Mouse (Mus musculus): Measurements from ENCODE around the gene Dyrk3. TPM values are rescaled to one million over a fixed set of nuclear protein-coding genes. Genes with fewer than 3 reads are reported as not detected.
"Not testable (repeated sequence)": the region's sequence is repeated elsewhere in the genome, so short reads cannot be mapped to it uniquely, and the experiment has no call there.

Dyrk3 gene
- polyA plus RNA-seq, 1 experiment from 2014 or later, result 0.80 TPM

DNA sequence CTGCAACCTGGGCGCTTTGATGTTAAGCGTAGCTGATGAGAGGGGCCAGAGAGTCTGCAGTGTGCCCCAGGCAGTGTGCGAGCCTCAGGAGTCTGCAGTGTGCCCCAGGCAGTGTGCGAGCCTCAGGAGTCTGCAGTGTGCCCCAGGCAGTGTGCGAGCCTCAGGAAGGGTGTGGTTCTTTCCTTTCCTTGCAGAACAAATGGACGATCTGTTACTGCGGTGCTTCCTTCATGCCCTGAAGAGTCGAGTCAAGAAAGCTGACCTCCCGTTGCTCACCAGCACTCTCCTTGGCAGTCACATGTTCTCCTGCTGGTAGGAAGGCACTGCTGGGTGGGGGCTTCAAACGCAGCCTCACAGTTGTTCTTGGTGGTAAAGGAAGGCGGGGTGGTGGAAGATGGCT, 23.0 kb upstream of the Dyrk3 start:
- H3K27me3 ChIP-seq (replicated peaks; ENCODE audit: control insufficient read depth, insufficient read depth, low read length), result no peaks in the 10 kb centered on the region
- no peak overlapping the region for H3K27ac ChIP-seq (ENCODE audit: low read depth, low read length)
- no peak for TF ChIP-seq CTCF (IDR thresholded peaks at IDR 0.05; ENCODE audit: low read depth)
- H3K9ac ChIP-seq (ENCODE audit: low read depth, low read length), result no peak overlapping the region
- ATAC-seq, result no peak
- peaks cover 63% of the 10 kb centered on the region for H3K36me3 ChIP-seq (ENCODE audit: control insufficient read depth, insufficient read depth)
- H3K4me3 ChIP-seq (ENCODE audit: low read depth, low read length), result no peak overlapping the region
- no peak overlapping the region for H3K4me2 ChIP-seq (replicated peaks; ENCODE audit: low read depth)
- WGBS, result 75% methylated on average over 11 of the region's 11 CpGs
- no peaks in the 10 kb centered on the region for H3K4me1 ChIP-seq (replicated peaks; ENCODE audit: control insufficient read depth, insufficient read depth, low read length)
- no peaks in the 10 kb centered on the region for H3K9me3 ChIP-seq (ENCODE audit: control insufficient read depth)

DNA sequence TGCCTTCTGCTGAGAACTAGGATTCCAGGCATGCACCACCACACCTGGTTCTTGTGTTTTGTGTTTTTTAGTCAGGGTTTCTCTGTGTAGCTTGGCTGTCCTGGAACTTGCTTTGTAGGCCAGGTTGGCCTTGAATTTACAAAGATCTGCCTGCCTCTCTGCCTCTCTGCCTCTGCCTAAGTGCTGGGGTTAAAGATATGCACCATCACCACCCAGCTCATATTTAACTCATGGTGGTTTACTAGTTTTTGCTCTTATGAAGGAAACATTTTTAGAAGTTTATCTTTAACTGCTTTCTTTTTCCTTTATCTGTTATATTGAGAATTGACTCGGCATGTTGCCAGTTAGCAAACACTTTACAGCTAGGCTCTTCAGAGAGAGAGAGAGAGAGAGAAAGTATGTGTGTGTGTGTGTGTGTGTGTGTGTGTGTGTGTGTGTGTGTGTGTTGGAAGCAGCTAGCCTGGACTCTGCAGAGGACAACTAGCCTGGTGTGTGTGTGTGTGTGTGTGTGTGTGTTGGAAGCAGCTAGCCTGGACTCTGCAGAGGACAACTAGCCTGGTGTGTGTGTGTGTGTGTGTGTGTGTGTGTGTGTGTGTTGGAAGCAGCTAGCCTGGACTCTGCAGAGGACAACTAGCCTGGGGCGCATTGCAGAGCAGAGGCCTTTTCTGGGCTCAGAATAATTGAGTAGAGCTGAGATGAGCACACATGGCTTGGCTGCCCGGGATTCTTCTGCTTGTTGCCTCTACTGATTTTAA, 21.6 kb upstream of the Dyrk3 start:
- H3K27me3 ChIP-seq (replicated peaks; ENCODE audit: control insufficient read depth, insufficient read depth, low read length); H3K27ac ChIP-seq (ENCODE audit: low read depth, low read length); H3K4me3 ChIP-seq (ENCODE audit: low read depth, low read length); H3K9ac ChIP-seq (ENCODE audit: low read depth, low read length); H3K4me2 ChIP-seq (replicated peaks; ENCODE audit: low read depth); H3K9me3 ChIP-seq (ENCODE audit: control insufficient read depth); H3K4me1 ChIP-seq (replicated peaks; ENCODE audit: control insufficient read depth, insufficient read depth, low read length): not testable (repeated sequence)
- ATAC-seq, result peak; percentile 31; the same call in 1 of the 2 replicates
- peaks cover 51% of the 10 kb centered on the region for H3K36me3 ChIP-seq (ENCODE audit: control insufficient read depth, insufficient read depth)
- 78% methylated on average over 3 of the region's 3 CpGs for WGBS

DNA sequence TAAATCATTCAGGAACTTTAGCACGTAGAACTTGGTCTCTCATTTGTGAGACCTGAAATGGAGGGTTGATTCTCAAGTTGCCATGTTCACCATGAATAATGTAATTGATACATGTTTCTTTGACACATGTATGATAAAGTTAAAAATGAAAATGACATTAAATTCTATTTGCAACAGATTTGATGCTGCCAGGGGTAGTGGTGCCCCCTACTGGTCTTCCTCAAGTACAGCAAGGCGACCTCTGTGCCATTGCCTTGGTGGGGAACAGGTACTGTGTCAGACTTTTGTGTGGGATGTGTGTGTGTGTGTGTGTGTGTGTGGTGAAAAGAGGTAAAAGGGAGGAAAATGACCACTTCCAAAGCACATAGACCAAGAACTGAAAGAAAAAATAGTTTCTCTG, 17.3 kb upstream of the Dyrk3 start:
- Histone ChIP-seq H3K27me3 (replicated peaks; ENCODE audit: control insufficient read depth, insufficient read depth, low read length) (no peaks in the 10 kb centered on the region), H3K4me2 (replicated peaks; ENCODE audit: low read depth) (no peak overlapping the region), H3K4me3 (ENCODE audit: low read depth, low read length) (no peak overlapping the region), H3K4me1 (replicated peaks; ENCODE audit: control insufficient read depth, insufficient read depth, low read length) (0 out of 2 replicates have a peak, but pooled peaks cover 3% of the 10 kb centered on the region), H3K27ac (ENCODE audit: low read depth, low read length) (no peak overlapping the region), H3K9me3 (ENCODE audit: control insufficient read depth) (no peaks in the 10 kb centered on the region), H3K36me3 (ENCODE audit: control insufficient read depth, insufficient read depth) (peaks cover 13% of the 10 kb centered on the region), H3K9ac (ENCODE audit: low read depth, low read length) (no peak overlapping the region)
- TF ChIP-seq CTCF (IDR thresholded peaks at IDR 0.05; ENCODE audit: low read depth), result peak; percentile 93
- ATAC-seq, result no peak
- WGBS, result 52% methylated on average over 2 of the region's 2 CpGs

DNA sequence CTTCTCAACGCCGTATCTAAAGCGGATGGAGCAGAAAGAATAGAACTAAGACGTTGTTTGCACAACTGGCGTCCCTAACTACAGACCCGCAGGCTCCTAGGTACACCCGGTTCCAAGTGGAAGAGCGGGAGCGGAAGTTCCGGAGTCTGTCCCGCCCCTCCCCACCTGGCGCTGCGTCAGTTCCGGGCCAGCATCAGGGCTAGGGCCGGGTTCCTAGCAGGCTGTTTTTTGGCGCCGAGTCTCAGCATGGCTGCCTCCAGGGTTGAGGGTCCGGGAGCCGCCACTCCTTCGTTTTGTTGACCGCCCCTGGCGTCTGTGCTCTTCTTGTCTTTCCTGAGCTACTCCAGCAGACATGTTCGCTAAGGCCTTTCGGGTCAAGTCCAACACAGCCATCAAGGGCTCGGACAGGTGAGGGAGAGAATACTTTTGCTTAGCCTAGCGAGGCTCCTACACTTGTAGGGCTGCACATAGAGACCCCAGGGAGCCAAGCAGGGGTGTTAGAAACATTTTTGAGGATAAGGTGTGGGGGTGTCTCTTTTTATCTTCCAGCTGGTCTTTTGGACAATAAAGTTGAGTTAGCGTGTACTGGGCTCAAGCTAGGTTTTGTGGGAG, 15.0 kb upstream of the Dyrk3 start, which contains the start of gene Eif2d:
Gene Eif2d (plus strand): TSS at position 164 of the 612 bp plus-strand sequence.
- ATAC-seq, result peak; percentile 97
- WGBS, result under 1% methylated on average over 27 of the region's 27 CpGs
- peaks cover 4% of the 10 kb centered on the region; the same call in 1 of the 2 replicates for H3K36me3 ChIP-seq (ENCODE audit: control insufficient read depth, insufficient read depth)
- no peaks in the 10 kb centered on the region for H3K27me3 ChIP-seq (replicated peaks; ENCODE audit: control insufficient read depth, insufficient read depth, low read length)
- H3K4me1 ChIP-seq (replicated peaks; ENCODE audit: control insufficient read depth, insufficient read depth, low read length), result 0 out of 2 replicates have a peak, but pooled peaks cover 3% of the 10 kb centered on the region
- no peaks in the 10 kb centered on the region for H3K9me3 ChIP-seq (ENCODE audit: control insufficient read depth)
- peak within 1 kb of the TSS; percentile 68 for H3K4me2 ChIP-seq (replicated peaks; ENCODE audit: low read depth)
- H3K9ac ChIP-seq (ENCODE audit: low read depth, low read length), result peak within 1 kb of the TSS; percentile 32
- no peak for TF ChIP-seq CTCF (IDR thresholded peaks at IDR 0.05; ENCODE audit: low read depth)
- H3K27ac ChIP-seq (ENCODE audit: low read depth, low read length), result no peak within 1 kb of the TSS
- H3K4me3 ChIP-seq (ENCODE audit: low read depth, low read length), result peak within 1 kb of the TSS; percentile 49

DNA sequence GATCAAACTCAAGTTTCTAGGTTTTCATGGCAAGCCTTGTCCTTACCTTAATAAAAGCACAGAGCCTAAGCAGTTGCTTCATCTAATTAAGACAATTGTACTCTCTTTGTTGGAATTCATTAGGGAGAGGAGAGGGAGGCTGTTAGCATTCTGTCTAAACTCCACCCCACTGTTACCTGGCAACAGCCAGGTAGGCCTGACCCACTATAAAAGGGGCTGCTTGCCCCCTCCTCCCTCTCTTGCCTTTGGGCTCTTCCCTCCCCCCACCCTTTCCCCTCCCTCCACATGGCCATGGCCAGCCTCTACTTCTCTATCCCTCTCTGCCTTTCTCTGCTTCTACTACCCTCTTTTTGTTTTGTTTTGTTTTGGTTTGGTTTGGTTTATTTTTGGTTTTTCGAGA, 11.4 kb upstream of the Dyrk3 start:
- Histone ChIP-seq H3K36me3 (ENCODE audit: control insufficient read depth, insufficient read depth) (no peaks in the 10 kb centered on the region), H3K27me3 (replicated peaks; ENCODE audit: control insufficient read depth, insufficient read depth, low read length) (no peaks in the 10 kb centered on the region), H3K27ac (ENCODE audit: low read depth, low read length) (no peak overlapping the region), H3K4me3 (ENCODE audit: low read depth, low read length) (no peak overlapping the region), H3K4me2 (replicated peaks; ENCODE audit: low read depth) (no peak overlapping the region), H3K9me3 (ENCODE audit: control insufficient read depth) (no peaks in the 10 kb centered on the region), H3K9ac (ENCODE audit: low read depth, low read length) (no peak overlapping the region), H3K4me1 (replicated peaks; ENCODE audit: control insufficient read depth, insufficient read depth, low read length) (0 out of 2 replicates have a peak, but pooled peaks cover 3% of the 10 kb centered on the region)
- no peak for TF ChIP-seq CTCF (IDR thresholded peaks at IDR 0.05; ENCODE audit: low read depth)
- 80% methylated on average over 1 of the region's 1 CpGs for WGBS
- ATAC-seq, result no peak

DNA sequence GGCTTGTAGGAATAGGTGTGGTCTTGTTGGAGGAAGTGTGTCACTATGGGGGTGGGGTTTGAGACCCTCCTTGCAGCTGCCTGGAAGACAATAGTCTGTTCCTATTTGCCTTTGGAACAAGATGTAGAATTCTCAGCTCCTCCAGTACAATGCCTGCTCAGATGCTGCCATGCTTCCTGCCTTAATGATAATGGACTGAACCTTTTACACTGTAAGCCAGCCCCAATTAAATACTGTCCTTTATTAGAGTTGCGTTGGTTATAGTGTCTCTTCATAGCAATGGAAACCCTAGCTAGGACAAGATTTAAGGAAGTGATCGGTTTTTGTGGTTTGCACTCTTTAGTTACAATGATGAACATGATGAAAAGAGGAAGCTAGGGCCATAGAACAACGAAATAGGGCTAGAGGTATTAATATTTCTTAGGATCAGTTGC, 8.1 kb upstream of the Dyrk3 start:
- Histone ChIP-seq H3K4me3 (ENCODE audit: low read depth, low read length) (no peak overlapping the region), H3K27me3 (replicated peaks; ENCODE audit: control insufficient read depth, insufficient read depth, low read length) (no peaks in the 10 kb centered on the region), H3K4me1 (replicated peaks; ENCODE audit: control insufficient read depth, insufficient read depth, low read length) (no peaks in the 10 kb centered on the region), H3K9me3 (ENCODE audit: control insufficient read depth) (no peaks in the 10 kb centered on the region), H3K36me3 (ENCODE audit: control insufficient read depth, insufficient read depth) (no peaks in the 10 kb centered on the region), H3K27ac (ENCODE audit: low read depth, low read length) (no peak overlapping the region), H3K4me2 (replicated peaks; ENCODE audit: low read depth) (no peak overlapping the region), H3K9ac (ENCODE audit: low read depth, low read length) (no peak overlapping the region)
- 84% methylated on average over 3 of the region's 3 CpGs for WGBS
- TF ChIP-seq CTCF (IDR thresholded peaks at IDR 0.05; ENCODE audit: low read depth), result no peak
- no peak for ATAC-seq

DNA sequence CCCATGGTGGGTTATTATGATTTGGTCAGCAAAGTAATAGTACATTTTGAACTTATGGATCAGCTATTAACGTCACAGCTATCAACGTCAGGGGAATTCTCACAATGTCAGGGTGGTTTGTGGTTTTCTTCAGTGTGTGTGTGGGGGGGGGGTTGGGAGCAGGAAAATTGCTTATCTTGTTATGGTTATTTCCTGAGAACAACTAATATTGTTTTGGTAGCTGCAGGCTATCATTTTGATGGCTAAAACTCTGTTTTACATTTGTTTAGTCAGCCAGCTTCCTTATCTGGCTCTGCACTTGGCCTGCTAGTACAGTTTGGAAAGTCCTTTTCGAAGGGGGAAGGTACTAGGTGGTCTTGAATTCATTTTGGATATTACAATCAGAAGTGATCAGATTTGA, 7.1 kb upstream of the Dyrk3 start:
- H3K4me3 ChIP-seq (ENCODE audit: low read depth, low read length); ATAC-seq; H3K27ac ChIP-seq (ENCODE audit: low read depth, low read length); H3K36me3 ChIP-seq (ENCODE audit: control insufficient read depth, insufficient read depth); H3K9ac ChIP-seq (ENCODE audit: low read depth, low read length); H3K4me1 ChIP-seq (replicated peaks; ENCODE audit: control insufficient read depth, insufficient read depth, low read length); H3K27me3 ChIP-seq (replicated peaks; ENCODE audit: control insufficient read depth, insufficient read depth, low read length); H3K9me3 ChIP-seq (ENCODE audit: control insufficient read depth); H3K4me2 ChIP-seq (replicated peaks; ENCODE audit: low read depth): not testable (repeated sequence)
- WGBS, result 92% methylated on average over 3 of the region's 3 CpGs

Data from intestine, postnatal 0 days (tissue).